Mouse (Mus musculus) heart, embryonic 14.5 days (tissue): ENCODE measurements around the gene Cptp. TPM values are rescaled to one million over a fixed set of nuclear protein-coding genes. Genes with fewer than 3 reads are reported as not detected.

Experiments
- microRNA-seq: library from miRNA; unstranded; fragments of <30 nt; microRNA quantifications from one replicate; pipeline ENCODE4, GENCODE M21; 2016
- polyA plus RNA-seq: library from polyadenylated mRNA; unstranded; fragments of >200 nt; fragmentation: Nextera tagmentation; extraction: Ambion mirVana; gene quantifications from 2 replicates; pipeline ENCODE4 v1.2.1, GENCODE M21; 2014

Gene Cptp
- polyA plus RNA-seq, 1 experiment from 2014 or later: 11.0 TPM

Small RNA genes within 50 kb of the gene (microRNA-seq; reads per million reads assigned to microRNA genes)
- not detected for gene Gm22991

Other genes starting within 250 kb of the Cptp start
- gene Cdk11b, start 244.6 kb downstream of the Cptp start, polyA plus RNA-seq: 33.5 and 36.7 TPM in 2 replicates
- not detected in 2 replicates for gene Gm10563, start 224.0 kb downstream of the Cptp start, polyA plus RNA-seq
- gene Mmp23, start 216.1 kb downstream of the Cptp start, polyA plus RNA-seq: 63.1 and 67.1 TPM in 2 replicates
- gene Mib2, start 200.2 kb downstream of the Cptp start, polyA plus RNA-seq: 12.5 and 15.3 TPM in 2 replicates
- 1.9 and 2.4 TPM in 2 replicates for gene Fndc10, start 175.1 kb downstream of the Cptp start, polyA plus RNA-seq
- gene Ssu72, start 164.6 kb downstream of the Cptp start, polyA plus RNA-seq: 113 and 115 TPM in 2 replicates
- 0.23 and 0.28 TPM in 2 replicates for gene Tmem240, start 134.6 kb downstream of the Cptp start, polyA plus RNA-seq
- gene Atad3a, start 108.3 kb downstream of the Cptp start, polyA plus RNA-seq: 89.0 and 95.2 TPM in 2 replicates
- gene Vwa1, start 94.7 kb downstream of the Cptp start, polyA plus RNA-seq: 4.5 and 4.9 TPM in 2 replicates
- gene Tmem88b, start 83.6 kb downstream of the Cptp start, polyA plus RNA-seq: 2.4 and 2.5 TPM in 2 replicates
- gene Ankrd65, start 79.0 kb downstream of the Cptp start, polyA plus RNA-seq: not detected in 2 replicates
- 146 and 160 TPM in 2 replicates for gene Mrpl20, start 66.6 kb downstream of the Cptp start, polyA plus RNA-seq
- 120 and 126 TPM in 2 replicates for gene Ccnl2, start 57.0 kb downstream of the Cptp start, polyA plus RNA-seq
- 112 and 118 TPM in 2 replicates for gene Aurkaip1, start 38.2 kb downstream of the Cptp start, polyA plus RNA-seq
- 55.5 and 75.6 TPM in 2 replicates for gene Mxra8, start 29.8 kb downstream of the Cptp start, polyA plus RNA-seq
- 9.1 and 10.9 TPM in 2 replicates for gene Dvl1, start 22.0 kb downstream of the Cptp start, polyA plus RNA-seq
- 0.09 and 0.12 TPM in 2 replicates for gene Tas1r3, start 6.1 kb downstream of the Cptp start, polyA plus RNA-seq
- 36.0 and 38.5 TPM in 2 replicates for gene Ints11, start 106 bp upstream of the Cptp start, polyA plus RNA-seq
- 28.0 and 30.0 TPM in 2 replicates for gene Pusl1, start 22.3 kb upstream of the Cptp start, polyA plus RNA-seq
- gene Acap3, start 22.4 kb upstream of the Cptp start, polyA plus RNA-seq: 9.0 and 9.4 TPM in 2 replicates
- gene Ube2j2, start 74.4 kb upstream of the Cptp start, polyA plus RNA-seq: 75.5 and 98.6 TPM in 2 replicates
- 26.8 and 29.2 TPM in 2 replicates for gene C1qtnf12, start 92.9 kb upstream of the Cptp start, polyA plus RNA-seq
- gene B3galt6, start 123.2 kb upstream of the Cptp start, polyA plus RNA-seq: 8.9 and 11.5 TPM in 2 replicates
- gene Sdf4, start 123.4 kb upstream of the Cptp start, polyA plus RNA-seq: 133 and 137 TPM in 2 replicates
- gene Tnfrsf4, start 144.4 kb upstream of the Cptp start, polyA plus RNA-seq: 0.51 and 0.57 TPM in 2 replicates
- gene Tnfrsf18, start 156.7 kb upstream of the Cptp start, polyA plus RNA-seq: 2.2 and 2.3 TPM in 2 replicates
- gene Ttll10, start 190.0 kb upstream of the Cptp start, polyA plus RNA-seq: 0.11 and 0.26 TPM in 2 replicates
- gene 9430015G10Rik, start 240.5 kb upstream of the Cptp start, polyA plus RNA-seq: 12.0 and 14.6 TPM in 2 replicates